Mouse (Mus musculus): Measurements from ENCODE around the gene Hcst. TPM values are rescaled to one million over a fixed set of nuclear protein-coding genes. Genes with fewer than 3 reads are reported as not detected.

Gene Hcst
- total RNA-seq, 4 experiments from 2014 or later: not detected

DNA sequence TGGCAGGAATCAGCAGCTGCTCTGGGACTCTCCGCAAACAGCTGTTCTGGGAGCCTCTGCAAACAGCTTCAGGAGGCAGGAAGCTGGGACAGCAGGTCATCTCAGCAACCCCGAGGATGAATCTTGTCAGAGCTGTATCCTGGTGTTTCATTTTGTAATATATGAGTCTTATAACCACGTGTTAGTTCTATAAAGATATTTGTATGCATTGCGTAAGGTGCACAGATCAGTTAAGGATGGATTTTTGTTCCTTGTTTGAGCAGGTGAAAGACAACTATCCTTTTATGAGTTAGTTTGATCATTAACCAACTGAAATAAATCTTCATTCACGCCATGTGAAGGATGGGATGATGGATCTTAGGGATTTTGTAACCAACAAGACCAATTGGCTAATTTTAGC is 39.6 kb downstream of the Hcst start:
- DNase-seq (ENCODE audit: low spot score): no peak

- peak; percentile 93 for DNase-seq (ENCODE audit: low spot score)
These were observed 46.1 kb downstream of the Hcst start for GRCm38 (mm10) chr7:30373501-30373962.

Other genes with a start within 250 kb of the Hcst start
- 1,000 to 10,000 TPM; 3,196 to 3,318 (median 3,289) TPM for gene Cox7a1, start 235.7 kb downstream of the Hcst start, total RNA-seq (2022)
- 100 to 1,000 TPM; 287 to 304 (median 297) TPM for gene Capns1, start 221.0 kb downstream of the Hcst start, total RNA-seq (2022)
- gene Polr2i, start 187.9 kb downstream of the Hcst start, total RNA-seq (2022): 10 to 100 TPM; 54.0 to 70.5 (median 64.9) TPM
- 10 to 100 TPM; 51.2 to 62.4 (median 57.6) TPM for gene Tbcb, start 187.6 kb downstream of the Hcst start, total RNA-seq (2022)
- gene Ovol3, start 184.1 kb downstream of the Hcst start, total RNA-seq (2022): not detected
- gene Thap8, start 139.8 kb downstream of the Hcst start, total RNA-seq (2022): under 1 TPM in 1 of 4 experiments, not detected in 3; 0.44 TPM
- gene Wdr62, start 139.4 kb downstream of the Hcst start, total RNA-seq (2022): 1 to 10 TPM in 1 of 4 experiments, under 1 TPM in 3; 0.41 to 1.5 (median 0.84) TPM
- 1 to 10 TPM; 4.7 to 8.7 (median 7.4) TPM for gene Clip3, start 128.1 kb downstream of the Hcst start, total RNA-seq (2022)
- gene Alkbh6, start 111.1 kb downstream of the Hcst start, total RNA-seq (2022): 10 to 100 TPM; 28.6 to 34.0 (median 32.5) TPM
- gene Syne4, start 105.0 kb downstream of the Hcst start, total RNA-seq (2022): 1 to 10 TPM in 1 of 4 experiments, under 1 TPM in 3; 0.46 to 1.9 (median 0.76) TPM
- 1 to 10 TPM in 1 of 4 experiments, under 1 TPM in 3; 0.62 to 1.2 (median 0.79) TPM for gene E130208F15Rik, start 98.1 kb downstream of the Hcst start, total RNA-seq (2022)
- 10 to 100 TPM; 14.0 to 16.2 (median 15.1) TPM for gene Sdhaf1, start 96.0 kb downstream of the Hcst start, total RNA-seq (2022)
- 1 to 10 TPM; 1.3 to 2.4 (median 1.6) TPM for gene Lrfn3, start 57.1 kb downstream of the Hcst start, total RNA-seq (2022)
- 10 to 100 TPM; 13.5 to 26.2 (median 16.5) TPM for gene Tyrobp, start 6.1 kb downstream of the Hcst start, total RNA-seq (2022)
- under 1 TPM in 3 of 4 experiments, not detected in 1; 0.12 to 0.46 (median 0.28) TPM for gene Nfkbid, start 1.9 kb upstream of the Hcst start, total RNA-seq (2022)
- gene Aplp1, start 25.7 kb upstream of the Hcst start, total RNA-seq (2022): 1 to 10 TPM; 3.2 to 4.2 (median 3.6) TPM
- not detected for gene Kirrel2, start 37.8 kb upstream of the Hcst start, total RNA-seq (2022)
- not detected for gene Nphs1, start 38.5 kb upstream of the Hcst start, total RNA-seq (2022)
- gene Prodh2, start 73.8 kb upstream of the Hcst start, total RNA-seq (2022): not detected
- under 1 TPM; 0.32 to 0.60 (median 0.36) TPM for gene Arhgap33, start 115.2 kb upstream of the Hcst start, total RNA-seq (2022)
- gene Hspb6, start 132.3 kb upstream of the Hcst start, total RNA-seq (2022): 1,000 to 10,000 TPM in 1 of 4 experiments, 100 to 1,000 TPM in 3; 852 to 1,087 (median 985) TPM
- gene Proser3, start 132.4 kb upstream of the Hcst start, total RNA-seq (2022): 1 to 10 TPM; 3.1 to 4.5 (median 3.9) TPM
- 10 to 100 TPM; 13.5 to 21.0 (median 14.6) TPM for gene Lin37, start 140.0 kb upstream of the Hcst start, total RNA-seq (2022)
- gene U2af1l4, start 143.4 kb upstream of the Hcst start, total RNA-seq (2022): 10 to 100 TPM; 62.1 to 70.3 (median 67.2) TPM
- 1 to 10 TPM in 2 of 4 experiments, under 1 TPM in 2; 0.80 to 1.6 (median 1.2) TPM for gene Gm49396, start 143.5 kb upstream of the Hcst start, total RNA-seq (2022)
- gene Psenen, start 143.8 kb upstream of the Hcst start, total RNA-seq (2022): 10 to 100 TPM; 82.2 to 90.7 (median 88.5) TPM
- gene Igflr1, start 145.6 kb upstream of the Hcst start, total RNA-seq (2022): 1 to 10 TPM in 3 of 4 experiments, not detected in 1; 1.1 to 1.4 (median 1.1) TPM
- gene Kmt2b, start 168.9 kb upstream of the Hcst start, total RNA-seq (2022): 10 to 100 TPM; 14.2 to 19.6 (median 16.2) TPM
- not detected for gene Zbtb32, start 179.1 kb upstream of the Hcst start, total RNA-seq (2022)
- gene Upk1a, start 193.0 kb upstream of the Hcst start, total RNA-seq (2022): under 1 TPM in 1 of 4 experiments, not detected in 3; 0.19 TPM
- 1,000 to 10,000 TPM; 4,392 to 5,023 (median 4,762) TPM for gene Cox6b1, start 206.3 kb upstream of the Hcst start, total RNA-seq (2022)
- gene Etv2, start 216.0 kb upstream of the Hcst start, total RNA-seq (2022): not detected
- gene Rbm42, start 230.5 kb upstream of the Hcst start, total RNA-seq (2022): 10 to 100 TPM; 43.9 to 49.9 (median 44.7) TPM
- 1 to 10 TPM; 3.0 to 7.4 (median 6.0) TPM for gene Haus5, start 245.1 kb upstream of the Hcst start, total RNA-seq (2022)